Mouse (Mus musculus) limb, embryonic 11.5 days (tissue): ENCODE measurements around the gene St6galnac3. TPM values are rescaled to one million over a fixed set of nuclear protein-coding genes. Genes with fewer than 3 reads are reported as not detected.

ENCODE experiments used
- ATAC-seq: fragments of 200-750 bp; cut with Nextera tagmentation; 2 replicates; pipeline ENCODE4 v1.8.0; 2017; ENCODE audit warnings: low read depth; ENCODE audit not compliant: insufficient number of reproducible peaks, low FRiP score, low TSS enrichment
- DNase-seq: peaks from one replicate; pipeline ENCODE4 v3.0.0-alpha.2; 2015; ENCODE audit warnings: low spot score
- H3K27ac ChIP-seq: fragments of 300-500 bp; sonication (generic); replicated peaks from 2 replicates; pipeline ENCODE4 v1.5.1; 2014; ENCODE audit warnings: low read depth, mild to moderate bottlenecking, low read length
- H3K27me3 ChIP-seq: fragments of 300-500 bp; sonication (generic); 2 replicates; pipeline ENCODE4 v1.6.1; 2014; ENCODE audit warnings: mild to moderate bottlenecking, low read length, mixed read lengths; ENCODE audit not compliant: control insufficient read depth, insufficient read depth
- H3K36me3 ChIP-seq: fragments of 300-500 bp; sonication (generic); 2 replicates; pipeline ENCODE4 v1.6.1; 2014; ENCODE audit warnings: mild to moderate bottlenecking, low read length, moderate library complexity, mixed read lengths; ENCODE audit not compliant: control insufficient read depth, insufficient read depth
- H3K4me1 ChIP-seq: fragments of 300-500 bp; sonication (generic); 2 replicates; pipeline ENCODE4 v1.6.1; 2014; ENCODE audit warnings: low read length, mixed read lengths; ENCODE audit not compliant: control insufficient read depth, insufficient read depth
- H3K4me2 ChIP-seq: fragments of 300-500 bp; sonication (generic); 2 replicates; pipeline ENCODE4 v1.6.1; 2014; ENCODE audit warnings: low read depth, mild to moderate bottlenecking, moderate library complexity; ENCODE audit not compliant: severe bottlenecking
- H3K4me3 ChIP-seq: fragments of 300-500 bp; sonication (generic); 2 replicates; pipeline ENCODE4 v1.5.1; 2014; ENCODE audit warnings: low read depth, low read length
- H3K9ac ChIP-seq: fragments of 300-500 bp; sonication (generic); 2 replicates; pipeline ENCODE4 v1.6.1; 2014; ENCODE audit warnings: mild to moderate bottlenecking, low read length
- H3K9me3 ChIP-seq: fragments of 300-500 bp; sonication (generic); 2 replicates; pipeline ENCODE4 v1.6.1; 2016; ENCODE audit warnings: low read length; ENCODE audit not compliant: control insufficient read depth
- WGBS: fragments of 180-500 bp; shearing (Covaris S2); extraction: QIAGEN DNeasy Blood & Tissue Kit; methylation state at CpG from one replicate; pipeline ENCODE4 v1.1.7; 2014; 5-methylcytosine and 5-hydroxymethylcytosine counted together
- polyA plus RNA-seq: library from polyadenylated mRNA; unstranded; fragments of >200 nt; fragmentation: Nextera tagmentation; extraction: Ambion mirVana; gene quantifications from 2 replicates; pipeline ENCODE4 v1.2.1, GENCODE M21; 2014

Gene St6galnac3
- polyA plus RNA-seq, 1 experiment from 2014 or later = 51.2 TPM

DNA sequence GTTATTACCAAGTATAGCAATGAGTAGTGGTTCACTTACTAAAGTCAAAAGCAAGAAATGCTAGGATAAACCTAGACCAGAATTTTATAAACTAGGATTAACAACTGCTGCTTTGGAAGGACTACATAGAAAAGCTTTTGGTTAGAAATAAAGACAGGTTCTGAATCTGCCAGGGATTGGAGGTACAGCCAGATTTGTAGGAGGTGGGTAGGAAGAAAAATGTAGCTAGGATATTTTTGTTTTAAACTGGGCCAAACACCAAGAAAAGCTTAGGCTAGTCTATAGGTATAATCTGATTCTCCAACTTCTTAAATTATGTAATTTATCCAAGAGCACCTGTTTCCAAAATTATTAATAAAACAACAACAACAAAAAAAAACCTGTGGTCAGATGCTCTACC is 3.6 kb upstream of the St6galnac3 start:
- DNase-seq = no peak
- Histone ChIP-seq H3K27me3 (no peaks in the 10 kb centered on the region), H3K27ac (no peak overlapping the region), H3K9ac (no peak overlapping the region), H3K9me3 (no peaks in the 10 kb centered on the region), H3K4me1 (peaks cover 9% of the 10 kb centered on the region; the same call in 1 of the 2 replicates), H3K4me2 (no peak overlapping the region), H3K4me3 (no peak overlapping the region), H3K36me3 (no peaks in the 10 kb centered on the region)
- no peak for ATAC-seq

- peaks cover 30% of the 10 kb centered on the region for H3K4me1 ChIP-seq
- H3K4me2 ChIP-seq = peak overlapping the region; percentile 86; the same call in 1 of the 2 replicates
- no peaks in the 10 kb centered on the region for H3K27me3 ChIP-seq
- no peak overlapping the region for H3K27ac ChIP-seq
- WGBS = 80% methylated on average over 9 of the region's 9 CpGs
- no peak for DNase-seq
- H3K4me3 ChIP-seq = peak overlapping the region; percentile 76
- no peaks in the 10 kb centered on the region for H3K9me3 ChIP-seq
- H3K9ac ChIP-seq = no peak overlapping the region
- H3K36me3 ChIP-seq = no peaks in the 10 kb centered on the region
- ATAC-seq = no peak
Observed at GRCm38 (mm10) chr3:153723467-153724079, 1.4 kb downstream of the St6galnac3 start.

- H3K4me2 ChIP-seq = no peak overlapping the region
- H3K27me3 ChIP-seq = no peaks in the 10 kb centered on the region
- DNase-seq = no peak
- peaks cover 48% of the 10 kb centered on the region for H3K4me1 ChIP-seq
- no peaks in the 10 kb centered on the region for H3K36me3 ChIP-seq
- H3K27ac ChIP-seq = no peak overlapping the region
- ATAC-seq = no peak
- H3K4me3 ChIP-seq = no peak overlapping the region
- H3K9ac ChIP-seq = no peak overlapping the region
- no peaks in the 10 kb centered on the region for H3K9me3 ChIP-seq
- 84% methylated on average over 16 of the region's 16 CpGs for WGBS
Observed at GRCm38 (mm10) chr3:153721525-153721924, 3.4 kb downstream of the St6galnac3 start.

DNA sequence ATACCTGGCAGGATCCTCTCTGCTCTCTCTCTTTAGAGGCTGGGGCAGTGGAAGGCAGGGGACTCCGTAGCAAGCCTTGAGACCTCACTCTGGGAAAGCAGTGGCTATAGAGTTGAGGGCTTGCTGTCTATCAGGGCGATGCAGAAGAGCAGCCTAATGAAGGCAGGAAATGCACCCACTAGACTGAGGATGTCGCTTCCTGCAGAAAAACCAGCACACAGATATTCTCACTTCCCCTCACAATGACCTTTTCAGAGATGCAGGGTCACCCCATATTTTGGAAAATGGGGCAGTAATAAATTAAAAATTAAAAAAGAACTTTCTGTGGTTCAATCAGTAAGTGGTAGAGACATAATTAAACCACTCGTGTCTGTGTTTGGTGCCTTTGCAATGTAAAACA is 4.1 kb downstream of the St6galnac3 start:
- H3K9ac ChIP-seq = no peak overlapping the region
- H3K27me3 ChIP-seq = no peaks in the 10 kb centered on the region
- ATAC-seq (no peak), DNase-seq (no peak)
- no peak overlapping the region for H3K4me2 ChIP-seq
- no peak overlapping the region for H3K4me3 ChIP-seq
- no peaks in the 10 kb centered on the region for H3K9me3 ChIP-seq
- peaks cover 49% of the 10 kb centered on the region for H3K4me1 ChIP-seq
- no peaks in the 10 kb centered on the region for H3K36me3 ChIP-seq
- no peak overlapping the region for H3K27ac ChIP-seq
- WGBS = 74% methylated on average over 4 of the region's 4 CpGs

DNA sequence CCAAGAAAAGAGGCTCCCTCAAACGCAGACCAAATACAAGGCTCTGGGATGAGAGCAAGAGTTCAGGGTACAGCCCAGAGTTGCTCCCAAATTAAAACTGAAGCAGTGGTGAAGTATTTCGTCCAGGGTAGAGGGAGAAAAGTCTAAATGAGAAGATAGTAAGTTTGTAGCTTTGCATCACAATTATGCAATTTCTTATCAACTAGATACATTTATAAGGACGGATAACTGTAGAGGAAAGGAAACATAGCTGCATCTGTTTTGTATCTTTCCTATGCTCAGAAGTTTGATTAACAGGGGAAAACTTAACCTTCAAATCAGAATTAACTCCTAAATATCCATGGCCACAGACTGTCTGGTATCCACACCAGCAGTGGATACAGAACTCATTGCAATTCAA is 4.7 kb downstream of the St6galnac3 start:
- Histone ChIP-seq H3K36me3 (no peaks in the 10 kb centered on the region), H3K27me3 (no peaks in the 10 kb centered on the region), H3K4me3 (no peak overlapping the region), H3K4me2 (no peak overlapping the region), H3K9me3 (no peaks in the 10 kb centered on the region), H3K4me1 (peaks cover 52% of the 10 kb centered on the region), H3K9ac (no peak overlapping the region; the same call in 1 of the 2 replicates), H3K27ac (peak overlapping the region; percentile 81)
- DNase-seq (no peak), ATAC-seq (no peak)
- WGBS = 39% methylated on average over 3 of the region's 3 CpGs

GRCm38 (mm10) chr3:153719256-153719970 is 5.6 kb downstream of the St6galnac3 start:
- no peak for DNase-seq
- Histone ChIP-seq H3K4me2 (no peak overlapping the region), H3K4me3 (no peak overlapping the region), H3K36me3 (no peaks in the 10 kb centered on the region), H3K9ac (no peak overlapping the region), H3K4me1 (peaks cover 60% of the 10 kb centered on the region), H3K9me3 (no peaks in the 10 kb centered on the region), H3K27me3 (no peaks in the 10 kb centered on the region), H3K27ac (peak overlapping the region; percentile 81)
- 62% methylated on average over 9 of the region's 9 CpGs for WGBS
- ATAC-seq = peak; percentile 50; the same call in 1 of the 2 replicates

GRCm38 (mm10) chr3:153718724-153719123 is 6.2 kb downstream of the St6galnac3 start:
- Histone ChIP-seq H3K27me3 (no peaks in the 10 kb centered on the region), H3K9me3 (peaks cover 5% of the 10 kb centered on the region; the same call in 1 of the 2 replicates), H3K9ac (no peak overlapping the region), H3K36me3 (no peaks in the 10 kb centered on the region), H3K4me1 (peaks cover 57% of the 10 kb centered on the region), H3K27ac (peak overlapping the region; percentile 81; the same call in 1 of the 2 replicates), H3K4me2 (no peak overlapping the region), H3K4me3 (no peak overlapping the region)
- no peak for DNase-seq
- ATAC-seq = no peak
- WGBS = 36% methylated on average over 8 of the region's 8 CpGs

GRCm38 (mm10) chr3:153717742-153718141 is 7.2 kb downstream of the St6galnac3 start:
- Histone ChIP-seq H3K9me3 (peaks cover 5% of the 10 kb centered on the region; the same call in 1 of the 2 replicates), H3K4me3 (no peak overlapping the region), H3K4me1 (peaks cover 57% of the 10 kb centered on the region), H3K4me2 (peak overlapping the region; percentile 20), H3K9ac (no peak overlapping the region), H3K27me3 (no peaks in the 10 kb centered on the region), H3K27ac (no peak overlapping the region; the same call in 1 of the 2 replicates), H3K36me3 (no peaks in the 10 kb centered on the region)
- peak; percentile 35 for DNase-seq
- ATAC-seq = no peak
- WGBS = 18% methylated on average over 7 of the region's 7 CpGs
